Comparison of ENCODE assay signal across 8 mouse cellular contexts in the genomic region with DNA sequence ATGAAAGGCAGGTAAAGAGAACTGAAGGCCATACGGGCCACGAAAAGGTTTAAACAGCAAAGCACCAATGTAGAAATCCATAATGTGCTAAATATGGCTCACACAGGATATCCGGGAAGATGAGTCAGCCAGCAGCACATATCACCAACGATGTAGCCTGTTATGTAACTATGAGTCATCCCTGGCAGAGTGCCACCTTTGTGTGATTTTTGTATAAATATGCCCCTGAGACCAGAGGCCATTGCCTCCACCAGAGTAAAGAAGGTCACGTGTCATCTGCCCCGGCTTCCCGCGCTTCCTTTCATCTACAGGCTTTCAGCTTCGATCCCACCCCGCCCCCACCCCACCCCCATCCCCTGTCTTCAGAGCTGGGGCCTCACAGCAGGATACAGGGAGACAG.
DNase-seq lines count a peak whose midpoint lies in the region; ATAC-seq and TF ChIP-seq lines count a peak whose summit lies in the region.

No protein-coding gene starts in this region.

- no peak overlapping the region for H3K27ac ChIP-seq in forebrain, postnatal 0 days (ENCODE audit: low read depth, low read length)

- H3K4me3 ChIP-seq in forebrain, postnatal 0 days (ENCODE audit: low read depth, low read length), result no peak overlapping the region

- no peak overlapping the region for H3K4me2 ChIP-seq in forebrain, postnatal 0 days (ENCODE audit: low read depth)

- intact Hi-C loops in heart, postnatal 14 days (cut with DNase I), result no loop called here

- no peaks in the 10 kb centered on the region for H3K9me3 ChIP-seq in forebrain, postnatal 0 days (ENCODE audit: low read length)

- TF ChIP-seq CTCF in forebrain, postnatal 0 days (IDR thresholded peaks at IDR 0.05; ENCODE audit: low read depth), result no peak

- peak; percentile 43; the same call in 1 of the 2 replicates for ATAC-seq in forebrain, postnatal 0 days
- ATAC-seq in neutrophil, adult 5-6 weeks (ENCODE audit: extremely low read depth, insufficient number of reproducible peaks, low FRiP score, poor library complexity, severe bottlenecking), result peak; percentile 88

- peak; percentile 93 for DNase-seq in CD4-positive, CD25-positive, alpha-beta regulatory T cell, adult 2 months (ENCODE audit: low read depth, low spot score)
- peak; percentile 94 for DNase-seq in adrenal gland, postnatal 14 days
- DNase-seq in forebrain, postnatal 0 days, result peak; percentile 41
- DNase-seq in heart, postnatal 14 days, result peak; percentile 79 to 84
- peak; percentile 39 to 73 for DNase-seq in layer of hippocampus, adult 18-20 months (ENCODE audit: low spot score in 2 of 2)
- DNase-seq in lung, adult 18-20 months, result peak; percentile 82 to 88
- DNase-seq in thymus, postnatal 14 days, result peak; percentile 62

- H3K36me3 ChIP-seq in forebrain, postnatal 0 days (ENCODE audit: insufficient read depth), result no peaks in the 10 kb centered on the region

- H3K9ac ChIP-seq in forebrain, postnatal 0 days, result no peak overlapping the region

- H3K27me3 ChIP-seq in forebrain, postnatal 0 days (ENCODE audit: insufficient read depth, low read length), result no peaks in the 10 kb centered on the region

- H3K4me1 ChIP-seq in forebrain, postnatal 0 days (ENCODE audit: insufficient read depth), result no peaks in the 10 kb centered on the region

- WGBS in forebrain, postnatal 0 days, result 42% methylated on average over 10 of the region's 10 CpGs

Comparison
In these comparisons a context has a peak if more than half of its experiments do, and no peak if none do; other contexts are left out.
1. DNase-seq: peak in every context shown above with its lines; median percentile 94 in adrenal gland, postnatal 14 days; 93 in CD4-positive, CD25-positive, alpha-beta regulatory T cell, adult 2 months; 85 in lung, adult 18-20 months; 82 in heart, postnatal 14 days; 62 in thymus, postnatal 14 days; 56 in layer of hippocampus, adult 18-20 months; 41 in forebrain, postnatal 0 days.